Mouse (Mus musculus): ENCODE data around the gene Als2cr12. TPM values are rescaled to one million over a fixed set of nuclear protein-coding genes. Genes with fewer than 3 reads are reported as not detected.

Gene Als2cr12
- polyA plus RNA-seq (2014; fragmentation: Illumina TruSeq; extraction: RNeasy Lipid Tissue Mini Kit (QIAGEN cat#74804); ENCODE audit: low read depth, low replicate concordance): 9.0 TPM

GRCm38 (mm10) chr1:58695810-58696209 lies at the start of gene Als2cr12:
TSS of gene Als2cr12 (minus strand) at chr1:58695989.

GRCm38 (mm10) chr1:58711365-58712016 lies 15.7 kb upstream of the Als2cr12 start, which contains the start of gene Cflar:
TSS of gene Cflar (plus strand) at chr1:58711508.

Other genes starting within 250 kb of the Als2cr12 start
- gene Orc2, start 190.9 kb downstream of the Als2cr12 start, polyA plus RNA-seq (2014; fragmentation: Illumina TruSeq; extraction: RNeasy Lipid Tissue Mini Kit (QIAGEN cat#74804); ENCODE audit: low read depth, low replicate concordance): 43.5 TPM
- 33.8 TPM for gene Fam126b, start 109.7 kb downstream of the Als2cr12 start, polyA plus RNA-seq (2014; fragmentation: Illumina TruSeq; extraction: RNeasy Lipid Tissue Mini Kit (QIAGEN cat#74804); ENCODE audit: low read depth, low replicate concordance)
- gene Ndufb3, start 109.6 kb downstream of the Als2cr12 start, polyA plus RNA-seq (2014; fragmentation: Illumina TruSeq; extraction: RNeasy Lipid Tissue Mini Kit (QIAGEN cat#74804); ENCODE audit: low read depth, low replicate concordance): 60.6 TPM
- 139 TPM for gene Cflar, start 15.5 kb upstream of the Als2cr12 start, polyA plus RNA-seq (2014; fragmentation: Illumina TruSeq; extraction: RNeasy Lipid Tissue Mini Kit (QIAGEN cat#74804); ENCODE audit: low read depth, low replicate concordance)
- gene Casp8, start 99.4 kb upstream of the Als2cr12 start, polyA plus RNA-seq (2014; fragmentation: Illumina TruSeq; extraction: RNeasy Lipid Tissue Mini Kit (QIAGEN cat#74804); ENCODE audit: low read depth, low replicate concordance): 123 TPM

All from sigmoid colon, adult 10 weeks (tissue).